In genomic region chr9:32020942-32021731, GRCm38 (mm10) we compare ENCODE assay signal across 10 mouse cellular contexts.
DNase-seq lines count a peak whose midpoint lies in the region; ATAC-seq and TF ChIP-seq lines count a peak whose summit lies in the region.
"Had no signal": no experiment of that assay in that cellular context is flagged by ENCODE, and none has a peak within 500 bp of the region (broad histone marks: within the 10 kb centered on the region; RNA-seq: fewer than 3 reads in every experiment).

No protein-coding gene starts in this region.

- intact Hi-C loops in heart, postnatal 25 days (cut with DNase I): no loop called here

- ATAC-seq in cerebellum, adult (ENCODE audit: insufficient number of reproducible peaks, low FRiP score, low TSS enrichment): no peak

- 36% methylated on average over 13 of the region's 13 CpGs for WGBS in heart, embryonic 10.5 days
- WGBS in spleen, adult 2 months: 81% methylated on average over 13 of the region's 13 CpGs
- 24% methylated on average over 13 of the region's 13 CpGs for WGBS in limb, embryonic 10.5 days

- TF ChIP-seq CTCF in spleen, adult 2 months (IDR thresholded peaks at IDR 0.05; ENCODE audit: extremely low read depth, insufficient read depth, insufficient read length, insufficient replicate concordance): no peak

- no peak for TF ChIP-seq POLR2A in spleen, adult 2 months (IDR thresholded peaks at IDR 0.05; ENCODE audit: low read depth, low read length)

- H3K27me3 ChIP-seq in heart, embryonic 10.5 days (ENCODE audit: insufficient read depth, poor library complexity, severe bottlenecking): no peaks in the 10 kb centered on the region
- H3K27me3 ChIP-seq in spleen, adult 2 months (ENCODE audit: control insufficient read depth, insufficient read depth, low read length): no peaks in the 10 kb centered on the region
- no peaks in the 10 kb centered on the region for H3K27me3 ChIP-seq in limb, embryonic 10.5 days (ENCODE audit: low read depth, poor library complexity, severe bottlenecking)
- H3K27me3 ChIP-seq: liver, embryonic 13.5 days had no signal

- peak; percentile 77 for DNase-seq in heart, embryonic 10.5 days (ENCODE audit: low spot score)
- DNase-seq in heart, postnatal 25 days (ENCODE audit: low spot score): no peak
- no peak for DNase-seq in spleen, adult 2 months (ENCODE audit: low read depth in 1 of 2, low spot score in 2 of 2)
- DNase-seq in spleen, postnatal 14 days (ENCODE audit: low spot score in 2 of 2): no peak
- peak; percentile 51 for DNase-seq in limb, embryonic 10.5 days (ENCODE audit: low spot score)
- no peak for DNase-seq in c-Kit-positive CD71-positive TER-119-positive erythroid progenitor cells, embryonic 14.5 days (ENCODE audit: low spot score)
- no peak for DNase-seq in layer of hippocampus, postnatal 14 days (ENCODE audit: low spot score in 2 of 2)
- DNase-seq: cerebellum, postnatal 36 days; liver, embryonic 13.5 days had no signal

- H3K36me3 ChIP-seq in heart, embryonic 10.5 days: no peaks in the 10 kb centered on the region
- no peaks in the 10 kb centered on the region for H3K36me3 ChIP-seq in spleen, adult 2 months (ENCODE audit: control insufficient read depth, insufficient read depth, low read length)
- no peaks in the 10 kb centered on the region for H3K36me3 ChIP-seq in limb, embryonic 10.5 days
- H3K36me3 ChIP-seq: liver, embryonic 13.5 days had no signal

- H3K4me3 ChIP-seq in heart, embryonic 10.5 days: no peak overlapping the region
- H3K4me3 ChIP-seq in spleen, adult 2 months (ENCODE audit: extremely low read depth, insufficient read depth, insufficient read length): no peak overlapping the region
- H3K4me3 ChIP-seq in limb, embryonic 10.5 days: no peak overlapping the region
- H3K4me3 ChIP-seq: liver, embryonic 13.5 days had no signal

- H3K9me3 ChIP-seq in heart, embryonic 10.5 days: no peaks in the 10 kb centered on the region
- H3K9me3 ChIP-seq in limb, embryonic 10.5 days (replicated peaks): no peaks in the 10 kb centered on the region
- H3K9me3 ChIP-seq: liver, embryonic 13.5 days had no signal

- H3K27ac ChIP-seq in heart, embryonic 10.5 days: peak overlapping the region; percentile 79
- H3K27ac ChIP-seq in spleen, adult 2 months (ENCODE audit: insufficient read depth, low read length): peak overlapping the region; percentile 1; the same call in 1 of the 2 replicates
- peak overlapping the region; percentile 81 for H3K27ac ChIP-seq in limb, embryonic 10.5 days
- H3K27ac ChIP-seq: liver, embryonic 13.5 days had no signal

- peaks cover 29% of the 10 kb centered on the region for H3K4me1 ChIP-seq in heart, embryonic 10.5 days
- no peaks in the 10 kb centered on the region for H3K4me1 ChIP-seq in spleen, adult 2 months (ENCODE audit: control insufficient read depth, insufficient read depth, insufficient read length)
- H3K4me1 ChIP-seq in limb, embryonic 10.5 days: peaks cover 23% of the 10 kb centered on the region
- H3K4me1 ChIP-seq: liver, embryonic 13.5 days had no signal

Comparison
In these comparisons a context has a peak if more than half of its experiments do, and no peak if none do; other contexts are left out.
1. DNase-seq: peak in heart, embryonic 10.5 days (single experiment) and limb, embryonic 10.5 days (single experiment); none in heart, postnatal 25 days (single experiment), spleen, adult 2 months (0 of 2), spleen, postnatal 14 days (0 of 2), c-Kit-positive CD71-positive TER-119-positive erythroid progenitor cells, embryonic 14.5 days (single experiment) and layer of hippocampus, postnatal 14 days (0 of 2).
2. H3K27ac ChIP-seq: peak in every context shown above with its lines; median percentile 81 in limb, embryonic 10.5 days; 79 in heart, embryonic 10.5 days; 1 in spleen, adult 2 months.